Mouse (Mus musculus): ENCODE results near the gene Armc8. TPM values are rescaled to one million over a fixed set of nuclear protein-coding genes. Genes with fewer than 3 reads are reported as not detected.

Armc8 gene
- polyA plus RNA-seq, 1 experiment from 2014 or later = 24.5 TPM

DNA sequence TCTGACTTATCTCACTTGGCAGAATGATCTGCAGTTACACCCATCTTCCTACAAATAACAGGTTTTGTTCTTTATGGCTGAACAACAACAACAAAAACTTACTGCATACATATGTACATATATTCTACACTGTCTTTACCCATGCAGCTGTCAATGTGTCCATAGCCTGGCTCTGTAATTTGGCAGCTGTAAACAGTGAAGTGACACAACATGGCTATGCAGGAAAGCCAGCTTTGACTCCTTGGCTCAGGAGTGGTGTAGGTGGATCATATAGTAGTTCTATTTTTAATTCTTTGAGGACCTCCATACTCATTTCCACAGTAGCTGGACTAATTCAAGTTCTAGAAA, 9.2 kb downstream of the Armc8 start:
- H3K27me3 ChIP-seq (replicated peaks; ENCODE audit: low read depth, poor library complexity, severe bottlenecking) = no peaks in the 10 kb centered on the region
- H3K4me3 ChIP-seq = no peak overlapping the region
- H3K36me3 ChIP-seq (replicated peaks) = no peaks in the 10 kb centered on the region
- DNase-seq (ENCODE audit: low spot score) = no peak
- H3K9me3 ChIP-seq = no peaks in the 10 kb centered on the region
- H3K4me1 ChIP-seq = no peaks in the 10 kb centered on the region
- H3K27ac ChIP-seq (replicated peaks) = no peak overlapping the region

DNA sequence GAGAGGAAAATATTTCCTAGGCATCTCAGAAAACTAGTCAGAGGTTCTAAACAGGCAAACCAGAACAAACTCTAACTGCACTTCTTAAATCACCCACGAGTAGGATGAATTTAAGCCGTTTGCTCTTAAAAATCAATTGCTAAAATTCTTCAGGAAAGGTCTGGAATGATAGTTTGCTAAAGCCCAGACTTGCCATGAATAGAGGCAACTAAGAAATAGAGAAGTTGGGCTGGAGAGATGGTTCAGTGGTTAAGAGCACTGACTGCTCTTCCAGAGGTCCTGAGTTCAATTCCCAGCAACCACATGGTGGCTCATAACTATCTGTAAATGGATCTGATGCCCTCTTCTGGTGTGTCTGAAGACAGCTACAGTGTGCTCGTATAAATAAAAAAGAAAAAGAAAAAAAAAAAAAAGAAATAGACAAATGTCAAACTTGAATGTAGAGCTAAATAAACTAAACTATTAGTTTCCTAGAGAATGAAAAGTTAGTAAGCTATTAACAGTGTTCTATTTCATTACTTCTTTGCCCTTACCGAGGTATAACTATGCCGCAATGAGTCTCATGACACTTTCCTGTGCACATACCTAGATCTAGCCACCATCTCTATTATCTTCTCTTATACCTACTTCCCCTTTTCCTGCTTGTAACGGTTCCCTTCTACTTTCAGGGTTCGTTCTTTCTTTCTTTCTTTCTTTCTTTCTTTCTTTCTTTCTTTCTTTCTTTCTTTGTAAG, 9.7 kb downstream of the Armc8 start:
- Histone ChIP-seq H3K4me3 (no peak overlapping the region), H3K36me3 (replicated peaks) (no peaks in the 10 kb centered on the region), H3K4me1 (no peaks in the 10 kb centered on the region), H3K27me3 (replicated peaks; ENCODE audit: low read depth, poor library complexity, severe bottlenecking) (no peaks in the 10 kb centered on the region), H3K27ac (replicated peaks) (no peak overlapping the region), H3K9me3 (no peaks in the 10 kb centered on the region)
- no peak for DNase-seq (ENCODE audit: low spot score)
- 90% methylated on average over 7 of the region's 7 CpGs for WGBS

DNA sequence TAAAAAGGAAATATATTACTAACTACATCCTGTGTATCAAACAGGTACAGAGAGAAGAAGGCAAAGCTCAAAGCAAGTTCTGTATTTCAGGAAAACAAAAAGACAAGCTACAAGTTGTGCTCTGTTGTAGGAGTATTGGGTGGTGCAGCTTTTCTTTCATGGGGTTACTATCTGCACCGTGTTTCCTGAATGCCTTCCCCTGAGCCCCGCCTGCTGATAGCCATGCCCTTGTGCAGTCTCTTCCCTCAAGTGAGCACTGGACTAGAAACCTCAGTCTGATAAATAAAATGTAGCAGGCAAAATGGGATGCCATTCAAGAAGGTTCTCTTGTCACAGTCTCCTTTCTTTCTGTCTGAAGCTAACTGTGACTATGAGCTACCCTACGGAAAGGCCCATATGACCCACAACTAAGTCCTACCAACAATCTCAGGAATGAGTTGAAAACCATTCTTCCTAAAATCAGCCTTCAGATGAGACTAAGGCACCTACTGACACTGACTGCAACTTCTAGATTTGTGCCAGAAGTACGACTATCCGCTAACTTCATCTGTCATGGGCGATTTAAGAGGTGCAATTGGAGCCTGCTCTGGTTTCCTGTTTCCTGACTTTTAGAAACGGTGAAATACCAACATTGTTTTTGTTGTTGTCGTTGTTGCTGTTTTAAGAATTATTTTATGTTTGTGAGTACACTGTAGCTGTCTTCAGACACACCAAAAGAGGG, 11.0 kb downstream of the Armc8 start:
- Histone ChIP-seq H3K4me1 (no peaks in the 10 kb centered on the region), H3K4me3 (no peak overlapping the region), H3K27ac (replicated peaks) (no peak overlapping the region), H3K27me3 (replicated peaks; ENCODE audit: low read depth, poor library complexity, severe bottlenecking) (no peaks in the 10 kb centered on the region), H3K36me3 (replicated peaks) (no peaks in the 10 kb centered on the region), H3K9me3 (no peaks in the 10 kb centered on the region)
- 88% methylated on average over 8 of the region's 8 CpGs for WGBS
- no peak for DNase-seq (ENCODE audit: low spot score)

DNA sequence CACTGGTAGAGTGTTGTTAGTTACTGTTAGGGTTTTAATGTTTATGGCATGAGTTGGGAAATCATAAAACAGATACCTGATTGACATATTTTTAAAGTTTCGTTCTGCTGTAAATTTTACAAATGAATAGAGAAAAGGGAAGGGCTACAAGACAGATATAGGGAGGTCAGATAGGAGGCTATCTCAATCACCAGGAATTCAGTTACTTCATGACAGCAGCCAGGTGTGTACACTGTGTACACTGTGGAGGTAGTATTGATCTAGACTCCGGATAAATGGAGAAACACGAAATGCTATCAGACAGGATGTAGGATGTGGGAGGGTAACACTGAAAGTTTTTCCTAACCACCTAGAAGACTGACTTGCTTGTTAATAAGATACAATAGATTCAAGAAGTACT, 13.4 kb downstream of the Armc8 start:
- Histone ChIP-seq H3K4me3 (no peak overlapping the region), H3K36me3 (replicated peaks) (peaks cover 4% of the 10 kb centered on the region; the same call in 1 of the 2 replicates), H3K4me1 (no peaks in the 10 kb centered on the region), H3K27me3 (replicated peaks; ENCODE audit: low read depth, poor library complexity, severe bottlenecking) (no peaks in the 10 kb centered on the region), H3K27ac (replicated peaks) (no peak overlapping the region), H3K9me3 (no peaks in the 10 kb centered on the region)
- no peak for DNase-seq (ENCODE audit: low spot score)
- WGBS = 94% methylated on average over 3 of the region's 3 CpGs

DNA sequence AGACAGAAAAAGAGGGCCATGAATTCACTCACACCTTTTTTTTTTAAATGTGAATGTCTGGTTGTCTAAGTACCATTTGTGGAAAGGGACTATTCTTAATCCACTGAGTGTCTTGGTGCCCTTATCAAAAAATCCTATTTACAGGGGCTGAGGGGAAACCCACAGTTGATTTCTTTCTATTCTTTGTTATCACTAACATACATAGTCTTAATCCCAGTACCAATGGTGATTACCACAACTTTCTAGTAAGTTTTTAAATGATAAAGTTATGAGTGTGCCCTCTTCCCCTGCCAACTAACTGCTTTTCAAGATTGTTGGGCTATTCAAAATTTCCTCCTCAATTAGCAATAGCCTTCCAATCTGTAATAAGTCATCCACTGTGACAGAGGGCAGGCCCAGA, 14.6 kb downstream of the Armc8 start:
- Histone ChIP-seq H3K36me3 (replicated peaks) (peaks cover 12% of the 10 kb centered on the region), H3K27ac (replicated peaks) (no peak overlapping the region), H3K27me3 (replicated peaks; ENCODE audit: low read depth, poor library complexity, severe bottlenecking) (no peaks in the 10 kb centered on the region), H3K9me3 (no peaks in the 10 kb centered on the region), H3K4me3 (no peak overlapping the region), H3K4me1 (no peaks in the 10 kb centered on the region)
- no peak for DNase-seq (ENCODE audit: low spot score)

DNA sequence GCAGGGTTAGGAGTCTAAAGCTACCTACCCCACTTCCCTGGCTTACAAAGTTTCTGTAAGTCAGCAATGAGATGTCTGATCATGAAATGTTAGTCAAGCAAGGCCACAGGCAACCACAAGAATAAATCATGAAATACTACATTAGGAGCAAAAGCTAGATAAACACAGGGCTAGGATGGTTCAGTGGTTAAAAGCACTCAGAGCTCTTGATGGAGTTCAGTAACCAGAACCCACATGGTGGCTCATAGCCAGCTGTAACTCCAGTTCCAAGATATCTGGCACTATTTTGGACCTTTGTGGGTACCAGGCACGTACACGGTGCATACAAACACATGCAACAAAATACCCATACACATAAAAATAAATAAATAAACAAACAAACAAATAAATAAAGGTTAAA, 15.7 kb downstream of the Armc8 start:
- WGBS = 95% methylated on average over 2 of the region's 2 CpGs
- Histone ChIP-seq H3K4me1 (no peaks in the 10 kb centered on the region), H3K9me3 (no peaks in the 10 kb centered on the region), H3K27me3 (replicated peaks; ENCODE audit: low read depth, poor library complexity, severe bottlenecking) (no peaks in the 10 kb centered on the region), H3K4me3 (no peak overlapping the region), H3K27ac (replicated peaks) (no peak overlapping the region), H3K36me3 (replicated peaks) (peaks cover 12% of the 10 kb centered on the region)
- no peak for DNase-seq (ENCODE audit: low spot score)

DNA sequence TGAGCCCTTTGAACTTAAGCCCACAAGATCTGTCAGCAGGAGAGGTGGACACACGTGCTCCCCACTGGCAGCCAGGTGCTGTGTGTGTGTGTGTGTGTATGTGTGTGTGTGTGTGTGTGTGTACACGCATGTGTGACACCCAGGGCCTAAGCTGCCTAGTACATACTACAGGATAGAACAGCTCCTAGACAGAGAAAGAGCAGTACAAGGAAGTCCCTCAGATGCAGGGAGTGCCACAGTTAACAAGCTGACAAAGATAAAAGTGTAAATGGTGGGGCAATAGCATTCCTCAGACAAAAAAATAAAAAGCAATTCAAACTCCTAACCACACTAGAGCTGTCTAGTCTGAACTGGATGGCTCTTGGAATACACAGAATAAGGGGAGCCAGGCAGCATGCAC, 16.6 kb downstream of the Armc8 start:
- no peaks in the 10 kb centered on the region for H3K4me1 ChIP-seq
- H3K27ac ChIP-seq (replicated peaks) = no peak overlapping the region
- H3K4me3 ChIP-seq = no peak overlapping the region
- H3K36me3 ChIP-seq (replicated peaks) = peaks cover 12% of the 10 kb centered on the region
- no peak for DNase-seq (ENCODE audit: low spot score)
- no peaks in the 10 kb centered on the region for H3K27me3 ChIP-seq (replicated peaks; ENCODE audit: low read depth, poor library complexity, severe bottlenecking)
- H3K9me3 ChIP-seq = no peaks in the 10 kb centered on the region
- 79% methylated on average over 2 of the region's 2 CpGs for WGBS

DNA sequence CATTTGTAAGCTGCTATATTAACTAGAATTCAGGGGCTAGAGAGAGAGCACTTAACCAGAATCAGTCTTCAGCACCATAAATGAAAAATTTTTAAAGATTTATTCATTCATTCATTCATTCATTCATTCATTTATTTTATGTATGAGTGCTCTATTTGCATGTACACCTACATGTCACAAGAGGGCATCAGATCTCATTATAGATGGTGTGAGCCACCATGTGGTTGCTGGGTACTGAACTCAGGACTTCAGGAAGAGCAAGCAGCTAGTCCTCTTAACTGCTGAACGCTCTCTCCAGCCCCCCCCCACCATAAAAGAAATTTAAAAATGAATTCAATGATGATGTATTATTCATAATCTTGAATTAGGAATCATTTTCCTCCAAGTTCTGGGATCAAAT, 22.4 kb downstream of the Armc8 start:
- no peaks in the 10 kb centered on the region for H3K27me3 ChIP-seq (replicated peaks; ENCODE audit: low read depth, poor library complexity, severe bottlenecking)
- H3K9me3 ChIP-seq = no peaks in the 10 kb centered on the region
- no peak for DNase-seq (ENCODE audit: low spot score)
- H3K4me3 ChIP-seq = no peak overlapping the region
- peaks cover 12% of the 10 kb centered on the region for H3K36me3 ChIP-seq (replicated peaks)
- 94% methylated on average over 1 of the region's 1 CpGs for WGBS
- no peak overlapping the region for H3K27ac ChIP-seq (replicated peaks)
- no peaks in the 10 kb centered on the region for H3K4me1 ChIP-seq

DNA sequence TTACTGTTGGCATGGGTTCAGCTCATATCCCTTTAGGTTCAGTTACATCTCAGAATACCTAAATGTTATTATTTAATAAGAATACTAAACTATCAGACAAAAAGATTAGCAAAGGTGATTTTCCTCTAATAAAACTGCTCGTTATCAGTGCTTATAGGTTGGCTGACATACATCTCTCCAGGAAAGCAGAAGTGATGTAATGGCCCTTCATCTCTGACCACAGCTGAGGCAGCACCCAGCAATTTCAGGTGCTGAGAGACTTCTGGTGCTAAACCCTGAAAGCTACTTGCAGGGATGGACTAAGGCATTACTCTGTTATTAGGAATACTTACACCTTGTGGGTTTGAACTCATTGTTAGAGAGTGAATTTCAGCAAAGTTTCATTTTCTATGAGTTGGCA, 36.8 kb downstream of the Armc8 start:
- H3K27me3 ChIP-seq (replicated peaks; ENCODE audit: low read depth, poor library complexity, severe bottlenecking) = no peaks in the 10 kb centered on the region
- WGBS = 93% methylated on average over 1 of the region's 1 CpGs
- H3K9me3 ChIP-seq = no peaks in the 10 kb centered on the region
- H3K4me1 ChIP-seq = no peaks in the 10 kb centered on the region
- DNase-seq (ENCODE audit: low spot score) = no peak
- no peak overlapping the region for H3K27ac ChIP-seq (replicated peaks)
- peaks cover 90% of the 10 kb centered on the region for H3K36me3 ChIP-seq (replicated peaks)
- no peak overlapping the region for H3K4me3 ChIP-seq

DNA sequence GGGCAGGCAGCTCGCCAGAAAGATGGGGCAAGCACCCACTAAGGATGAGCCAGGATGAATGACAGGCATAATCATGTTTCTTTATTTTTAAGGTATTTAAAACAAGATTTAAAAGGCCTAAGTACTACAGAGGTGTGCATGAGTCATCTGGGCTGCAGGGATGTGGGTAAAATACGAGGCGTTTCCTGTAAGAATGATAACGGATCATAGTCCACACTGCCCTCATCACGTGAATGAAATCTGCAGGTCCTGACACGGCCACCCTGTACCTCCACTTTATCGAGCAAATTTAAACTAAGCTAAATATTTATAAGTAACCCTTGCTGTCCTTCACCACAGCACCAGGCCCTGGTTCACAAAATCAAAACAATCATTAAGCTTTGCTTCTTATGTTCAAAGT, 62.8 kb downstream of the Armc8 start:
- no peaks in the 10 kb centered on the region for H3K9me3 ChIP-seq
- H3K36me3 ChIP-seq (replicated peaks) = peaks cover 36% of the 10 kb centered on the region
- no peak overlapping the region for H3K27ac ChIP-seq (replicated peaks)
- no peaks in the 10 kb centered on the region for H3K27me3 ChIP-seq (replicated peaks; ENCODE audit: low read depth, poor library complexity, severe bottlenecking)
- DNase-seq (ENCODE audit: low spot score) = no peak
- WGBS = 90% methylated on average over 7 of the region's 7 CpGs
- H3K4me3 ChIP-seq = no peak overlapping the region
- no peaks in the 10 kb centered on the region for H3K4me1 ChIP-seq

DNA sequence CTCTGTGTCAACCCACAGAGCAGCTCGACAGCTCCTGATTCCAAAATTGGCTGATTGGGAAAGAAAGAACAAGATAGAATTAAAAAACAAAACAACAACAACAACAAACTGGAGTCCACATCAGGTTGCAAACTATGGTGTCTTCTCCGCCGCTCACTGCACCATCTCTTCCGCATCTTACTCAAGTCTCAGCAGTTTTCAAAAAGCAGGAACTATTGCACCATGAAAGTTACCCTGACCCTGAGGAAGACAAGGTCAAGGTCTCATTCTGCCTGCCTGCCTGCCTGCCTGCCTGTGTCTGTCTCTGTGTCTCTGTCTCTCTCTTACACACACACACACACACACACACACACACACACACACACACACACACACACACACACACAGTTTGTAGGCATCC, 69.4 kb downstream of the Armc8 start:
- Histone ChIP-seq H3K4me1 (no peaks in the 10 kb centered on the region), H3K27ac (replicated peaks) (no peak overlapping the region), H3K4me3 (no peak overlapping the region), H3K9me3 (no peaks in the 10 kb centered on the region), H3K27me3 (replicated peaks; ENCODE audit: low read depth, poor library complexity, severe bottlenecking) (no peaks in the 10 kb centered on the region), H3K36me3 (replicated peaks) (peaks cover 62% of the 10 kb centered on the region)
- WGBS = 92% methylated on average over 4 of the region's 4 CpGs
- DNase-seq (ENCODE audit: low spot score) = no peak

DNA sequence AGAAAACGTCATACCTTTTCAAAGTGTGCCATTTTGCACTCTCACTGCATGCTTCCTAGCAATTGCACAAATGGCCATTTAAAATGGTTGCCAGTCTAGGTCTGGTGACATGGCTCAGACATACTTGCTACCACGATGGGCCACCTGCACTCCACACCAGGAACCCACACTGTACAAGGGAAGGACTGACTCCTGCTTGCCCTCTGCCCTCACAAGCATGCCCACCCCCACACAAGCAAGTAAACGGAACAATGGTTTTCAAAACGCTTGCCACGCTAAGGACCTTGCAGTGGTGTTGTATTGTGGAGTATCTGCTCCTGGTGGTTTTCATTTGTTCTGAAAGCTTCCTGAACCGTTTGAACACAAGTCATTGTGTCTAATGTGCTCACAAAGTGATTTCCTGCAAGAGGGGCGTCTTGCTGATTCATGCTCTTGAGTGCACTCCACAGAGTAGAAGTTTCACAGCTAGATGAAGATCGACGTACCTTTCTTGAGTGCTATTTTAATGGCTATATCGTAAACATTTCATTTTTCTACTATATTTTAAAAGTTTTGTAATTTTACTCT, 76.0 kb downstream of the Armc8 start:
- 85% methylated on average over 10 of the region's 10 CpGs for WGBS
- no peaks in the 10 kb centered on the region for H3K27me3 ChIP-seq (replicated peaks; ENCODE audit: low read depth, poor library complexity, severe bottlenecking)
- peaks cover 79% of the 10 kb centered on the region for H3K36me3 ChIP-seq (replicated peaks)
- no peaks in the 10 kb centered on the region for H3K4me1 ChIP-seq
- H3K9me3 ChIP-seq = no peaks in the 10 kb centered on the region
- H3K27ac ChIP-seq (replicated peaks) = no peak overlapping the region
- no peak overlapping the region for H3K4me3 ChIP-seq
- no peak for DNase-seq (ENCODE audit: low spot score)

DNA sequence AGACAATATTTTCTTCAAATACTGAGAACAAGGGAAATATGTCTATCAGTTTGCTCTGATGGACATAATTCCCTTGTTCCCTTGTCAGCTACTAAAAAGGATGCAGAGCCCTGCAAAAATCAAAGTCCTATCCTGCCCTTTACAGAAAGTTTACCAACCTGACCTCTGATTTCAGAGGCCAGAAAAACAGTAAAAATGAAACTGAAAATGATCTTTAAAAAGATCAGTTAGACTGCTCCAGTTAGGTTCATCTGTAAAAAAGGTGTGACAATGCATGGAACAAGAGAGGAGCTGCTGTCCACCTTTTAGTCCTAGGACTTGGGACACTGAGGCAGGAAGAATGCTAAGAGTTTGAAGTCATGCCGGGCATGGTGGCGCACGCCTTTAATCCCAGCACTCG, 77.6 kb downstream of the Armc8 start:
- Histone ChIP-seq H3K27ac (replicated peaks) (no peak overlapping the region), H3K4me3 (no peak overlapping the region), H3K9me3 (no peaks in the 10 kb centered on the region), H3K27me3 (replicated peaks; ENCODE audit: low read depth, poor library complexity, severe bottlenecking) (no peaks in the 10 kb centered on the region), H3K36me3 (replicated peaks) (peaks cover 80% of the 10 kb centered on the region), H3K4me1 (no peaks in the 10 kb centered on the region)
- 98% methylated on average over 4 of the region's 4 CpGs for WGBS
- DNase-seq (ENCODE audit: low spot score) = no peak
